11 mouse cellular contexts compared by ENCODE assay signal in genomic region chr3:60504775-60505430, GRCm38 (mm10). TPM values are rescaled to one million over a fixed set of nuclear protein-coding genes. Genes with fewer than 3 reads are reported as not detected.
DNase-seq lines count a peak whose midpoint lies in the region; ATAC-seq and TF ChIP-seq lines count a peak whose summit lies in the region.
"Had no signal": no experiment of that assay in that cellular context is flagged by ENCODE, and none has a peak within 500 bp of the region (broad histone marks: within the 10 kb centered on the region; RNA-seq: fewer than 3 reads in every experiment).

No protein-coding gene starts in this region.

- no peaks in the 10 kb centered on the region for H3K27me3 ChIP-seq in lung, embryonic 14.5 days (ENCODE audit: insufficient read depth, low read length)
- H3K27me3 ChIP-seq in liver, embryonic 13.5 days, result no peaks in the 10 kb centered on the region
- no peaks in the 10 kb centered on the region for H3K27me3 ChIP-seq in stomach, embryonic 16.5 days (ENCODE audit: control insufficient read depth, insufficient read depth, low read length)
- no peaks in the 10 kb centered on the region for H3K27me3 ChIP-seq in forebrain, embryonic 15.5 days
- H3K27me3 ChIP-seq: forebrain, embryonic 13.5 days had no signal

- peak overlapping the region; percentile 99 for H3K27ac ChIP-seq in gastrocnemius, adult 2 months
- peak overlapping the region; percentile 46 for H3K27ac ChIP-seq in lung, embryonic 14.5 days (ENCODE audit: low read depth)
- H3K27ac ChIP-seq in liver, embryonic 13.5 days, result peak overlapping the region; percentile 25
- no peak overlapping the region for H3K27ac ChIP-seq in stomach, embryonic 16.5 days (ENCODE audit: low read length)
- H3K27ac ChIP-seq in forebrain, embryonic 15.5 days (replicated peaks), result no peak overlapping the region
- H3K27ac ChIP-seq: forebrain, embryonic 13.5 days had no signal

- peak overlapping the region; percentile 30 for H3K9ac ChIP-seq in lung, embryonic 14.5 days
- H3K9ac ChIP-seq in liver, embryonic 13.5 days, result peak overlapping the region; percentile 29
- no peak overlapping the region for H3K9ac ChIP-seq in stomach, embryonic 16.5 days (ENCODE audit: low read length)
- no peak overlapping the region for H3K9ac ChIP-seq in forebrain, embryonic 15.5 days (replicated peaks)
- H3K9ac ChIP-seq: forebrain, embryonic 13.5 days had no signal

- H3K36me3 ChIP-seq in lung, embryonic 14.5 days (ENCODE audit: insufficient read depth), result no peaks in the 10 kb centered on the region
- H3K36me3 ChIP-seq in liver, embryonic 13.5 days, result peaks cover 3% of the 10 kb centered on the region; the same call in 1 of the 2 replicates
- no peaks in the 10 kb centered on the region for H3K36me3 ChIP-seq in stomach, embryonic 16.5 days (ENCODE audit: control insufficient read depth, insufficient read depth, low read length)
- no peaks in the 10 kb centered on the region for H3K36me3 ChIP-seq in forebrain, embryonic 15.5 days

- peak overlapping the region; percentile 65 for H3K4me2 ChIP-seq in lung, embryonic 14.5 days
- H3K4me2 ChIP-seq in liver, embryonic 13.5 days, result peak overlapping the region; percentile 52
- H3K4me2 ChIP-seq in stomach, embryonic 16.5 days (ENCODE audit: low read depth, low read length), result peak overlapping the region; percentile 29; the same call in 1 of the 2 replicates
- H3K4me2 ChIP-seq in forebrain, embryonic 15.5 days (replicated peaks), result no peak overlapping the region
- H3K4me2 ChIP-seq: forebrain, embryonic 13.5 days had no signal

- intact Hi-C loops in gastrocnemius, adult 2 months (cut with DNase I), result loop anchor here (5.0 kb wide), 2 partner anchors 97 to 98 kb away; no protein-coding TSS in a partner anchor

- no peaks in the 10 kb centered on the region for H3K9me3 ChIP-seq in lung, embryonic 14.5 days (ENCODE audit: low read depth, low read length)
- H3K9me3 ChIP-seq in liver, embryonic 13.5 days (replicated peaks), result no peaks in the 10 kb centered on the region
- H3K9me3 ChIP-seq in stomach, embryonic 16.5 days (replicated peaks; ENCODE audit: control insufficient read depth, low read length), result no peaks in the 10 kb centered on the region
- H3K9me3 ChIP-seq in forebrain, embryonic 15.5 days, result no peaks in the 10 kb centered on the region
- H3K9me3 ChIP-seq: forebrain, embryonic 13.5 days had no signal

- 26% methylated on average over 5 of the region's 5 CpGs for WGBS in lung, embryonic 14.5 days
- 35% methylated on average over 5 of the region's 5 CpGs for WGBS in liver, embryonic 13.5 days (ENCODE audit: insufficient replicate concordance)
- WGBS in stomach, embryonic 16.5 days, result 34% methylated on average over 5 of the region's 5 CpGs
- WGBS in forebrain, embryonic 15.5 days, result 65% methylated on average over 5 of the region's 5 CpGs

- no peak for TF ChIP-seq CTCF in gastrocnemius, adult 2 months (IDR thresholded peaks at IDR 0.05)
- no peak for TF ChIP-seq CTCF in lung, embryonic 14.5 days (IDR thresholded peaks at IDR 0.05; ENCODE audit: low read depth)

- peak overlapping the region; percentile 84 for H3K4me3 ChIP-seq in gastrocnemius, adult 2 months
- H3K4me3 ChIP-seq in lung, embryonic 14.5 days (ENCODE audit: low read depth, low read length), result peak overlapping the region; percentile 95
- H3K4me3 ChIP-seq in liver, embryonic 13.5 days (replicated peaks), result peak overlapping the region; percentile 14
- no peak overlapping the region for H3K4me3 ChIP-seq in stomach, embryonic 16.5 days (replicated peaks; ENCODE audit: low read length)
- no peak overlapping the region for H3K4me3 ChIP-seq in forebrain, embryonic 15.5 days
- H3K4me3 ChIP-seq: forebrain, embryonic 13.5 days had no signal

- DNase-seq in gastrocnemius, adult 2 months, result no peak
- no peak for DNase-seq in gastrocnemius, adult 8-10 months (ENCODE audit: low spot score in 2 of 2)
- DNase-seq in lung, embryonic 14.5 days, result peak; percentile 57
- no peak for DNase-seq in lung, postnatal 14 days
- no peak for DNase-seq in liver, embryonic 13.5 days
- DNase-seq: kidney, adult 11 months; spleen, adult 18-20 months had no signal

- ATAC-seq in lung, embryonic 14.5 days (ENCODE audit: insufficient read depth), result no peak
- ATAC-seq in liver, embryonic 13.5 days (ENCODE audit: low read depth), result no peak
- ATAC-seq in stomach, embryonic 16.5 days (ENCODE audit: insufficient read depth, low FRiP score), result no peak
- ATAC-seq in forebrain, embryonic 15.5 days (replicated peaks), result no peak
- ATAC-seq in erythroid progenitor cell, adult 5-6 weeks (replicated peaks; ENCODE audit: low FRiP score, poor library complexity, severe bottlenecking), result no peak
- ATAC-seq: forebrain, embryonic 13.5 days had no signal

- H3K4me1 ChIP-seq in lung, embryonic 14.5 days (ENCODE audit: insufficient read depth), result peaks cover 19% of the 10 kb centered on the region
- peaks cover 70% of the 10 kb centered on the region for H3K4me1 ChIP-seq in liver, embryonic 13.5 days (replicated peaks)
- H3K4me1 ChIP-seq in stomach, embryonic 16.5 days (ENCODE audit: control insufficient read depth, insufficient read depth, low read length), result peaks cover 22% of the 10 kb centered on the region
- H3K4me1 ChIP-seq in forebrain, embryonic 15.5 days, result peaks cover 36% of the 10 kb centered on the region

RNA-seq across cellular contexts. Expression of gene Mbnl1, which starts 32.3 kb away (rescaled TPM):
- 100 to 1,000 TPM; 495 to 592 TPM for total RNA-seq in gastrocnemius, adult 2 months (2021)
- 100 to 1,000 TPM; 579 to 697 (median 625) TPM for total RNA-seq in gastrocnemius, adult 8-10 months (2022)
- 199 and 201 TPM in 2 replicates for polyA plus RNA-seq in lung, embryonic 14.5 days (2014; fragmentation: Nextera tagmentation; extraction: Ambion mirVana)
- 123 and 153 TPM in 2 replicates for polyA plus RNA-seq in liver, embryonic 13.5 days (2015; fragmentation: Nextera tagmentation; extraction: Ambion mirVana)
- 101 and 106 TPM in 2 replicates for polyA plus RNA-seq in stomach, embryonic 16.5 days (2015; fragmentation: Nextera tagmentation; extraction: Ambion mirVana)
- polyA plus RNA-seq in forebrain, embryonic 15.5 days (2015; fragmentation: Nextera tagmentation; extraction: Ambion mirVana), result 44.0 and 45.4 TPM in 2 replicates
- 290 and 329 TPM in 2 replicates for total RNA-seq in erythroid progenitor cell, adult 5-6 weeks (2015; ENCODE audit: low replicate concordance)
- total RNA-seq in erythroid progenitor cell, adult 5-6 weeks (2017; ENCODE audit: low replicate concordance), result 321 and 380 TPM in 2 replicates

Comparison
In these comparisons a context has a peak if more than half of its experiments do, and no peak if none do; other contexts are left out.
1. H3K27ac ChIP-seq: peak in gastrocnemius, adult 2 months (single experiment), lung, embryonic 14.5 days (single experiment) and liver, embryonic 13.5 days (single experiment); none in stomach, embryonic 16.5 days (single experiment) and forebrain, embryonic 15.5 days (single experiment).
2. H3K4me3 ChIP-seq: peak in gastrocnemius, adult 2 months (single experiment), lung, embryonic 14.5 days (single experiment) and liver, embryonic 13.5 days (single experiment); none in stomach, embryonic 16.5 days (single experiment) and forebrain, embryonic 15.5 days (single experiment).
3. H3K9ac ChIP-seq: peak in lung, embryonic 14.5 days (single experiment) and liver, embryonic 13.5 days (single experiment); none in stomach, embryonic 16.5 days (single experiment) and forebrain, embryonic 15.5 days (single experiment).